Mouse (Mus musculus) thymus, postnatal 0 days (tissue): ENCODE results near the gene Slc30a3. TPM values are rescaled to one million over a fixed set of nuclear protein-coding genes. Genes with fewer than 3 reads are reported as not detected.
"Not testable (repeated sequence)": the region's sequence is repeated elsewhere in the genome, so short reads cannot be mapped to it uniquely, and the experiment has no call there.

ENCODE experiments used
- DNase-seq: peaks from one replicate; pipeline ENCODE4 v3.0.0-alpha.2; 2015; ENCODE audit warnings: low spot score
- polyA plus RNA-seq: library from polyadenylated mRNA; unstranded; fragments of >200 nt; fragmentation: Nextera tagmentation; extraction: Ambion mirVana; gene quantifications from 2 replicates; pipeline ENCODE4 v1.2.1, GENCODE M21; 2015

Gene Slc30a3
- polyA plus RNA-seq, 1 experiment from 2014 or later: 0.07 TPM

DNA sequence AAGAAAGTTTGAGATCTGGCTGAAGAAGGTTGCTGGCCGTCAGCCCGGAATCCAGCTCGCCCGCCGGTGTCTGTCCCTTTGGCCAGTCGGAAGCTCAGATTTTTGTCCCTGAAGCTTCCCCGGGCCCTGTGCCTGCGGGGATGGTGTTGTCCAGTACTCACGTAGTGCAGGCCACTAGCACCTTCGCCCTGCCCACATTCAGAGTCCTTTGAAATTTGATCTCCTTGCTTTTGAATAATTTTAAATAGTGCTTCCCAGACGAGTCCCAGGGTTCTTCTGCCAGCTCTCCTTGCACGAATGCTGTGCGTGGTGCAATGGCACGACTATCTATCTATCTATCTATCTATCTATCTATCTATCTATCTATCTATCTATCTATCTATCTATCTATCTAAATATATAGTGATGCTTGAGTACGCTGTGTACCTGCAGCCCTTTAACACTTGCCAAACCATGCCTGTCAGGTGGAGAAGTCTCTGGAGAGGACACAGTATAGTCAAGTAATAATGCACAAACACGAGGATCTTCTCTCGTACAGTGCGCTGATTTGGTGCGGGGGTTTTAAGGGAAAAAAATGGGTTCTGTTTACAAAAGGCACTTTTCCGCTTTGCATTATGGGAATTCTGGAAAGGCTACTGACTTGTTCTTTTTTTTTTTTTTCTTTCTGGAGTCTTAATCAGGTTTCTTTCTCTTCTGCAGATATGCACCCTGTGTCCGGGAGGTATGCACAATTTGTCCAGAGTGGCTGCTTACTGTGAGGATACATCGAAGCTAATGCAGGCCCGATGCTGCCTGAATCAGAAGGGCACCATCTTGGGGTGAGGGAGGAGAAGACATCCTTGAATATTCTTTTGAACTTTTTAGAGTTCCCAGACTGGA lies 59.0 kb downstream of the Slc30a3 start, which contains the start of gene Slc5a6:
Slc5a6 (minus strand) TSS at position 162 of the 879 bp plus-strand sequence.
- DNase-seq: peak; percentile 65

DNA sequence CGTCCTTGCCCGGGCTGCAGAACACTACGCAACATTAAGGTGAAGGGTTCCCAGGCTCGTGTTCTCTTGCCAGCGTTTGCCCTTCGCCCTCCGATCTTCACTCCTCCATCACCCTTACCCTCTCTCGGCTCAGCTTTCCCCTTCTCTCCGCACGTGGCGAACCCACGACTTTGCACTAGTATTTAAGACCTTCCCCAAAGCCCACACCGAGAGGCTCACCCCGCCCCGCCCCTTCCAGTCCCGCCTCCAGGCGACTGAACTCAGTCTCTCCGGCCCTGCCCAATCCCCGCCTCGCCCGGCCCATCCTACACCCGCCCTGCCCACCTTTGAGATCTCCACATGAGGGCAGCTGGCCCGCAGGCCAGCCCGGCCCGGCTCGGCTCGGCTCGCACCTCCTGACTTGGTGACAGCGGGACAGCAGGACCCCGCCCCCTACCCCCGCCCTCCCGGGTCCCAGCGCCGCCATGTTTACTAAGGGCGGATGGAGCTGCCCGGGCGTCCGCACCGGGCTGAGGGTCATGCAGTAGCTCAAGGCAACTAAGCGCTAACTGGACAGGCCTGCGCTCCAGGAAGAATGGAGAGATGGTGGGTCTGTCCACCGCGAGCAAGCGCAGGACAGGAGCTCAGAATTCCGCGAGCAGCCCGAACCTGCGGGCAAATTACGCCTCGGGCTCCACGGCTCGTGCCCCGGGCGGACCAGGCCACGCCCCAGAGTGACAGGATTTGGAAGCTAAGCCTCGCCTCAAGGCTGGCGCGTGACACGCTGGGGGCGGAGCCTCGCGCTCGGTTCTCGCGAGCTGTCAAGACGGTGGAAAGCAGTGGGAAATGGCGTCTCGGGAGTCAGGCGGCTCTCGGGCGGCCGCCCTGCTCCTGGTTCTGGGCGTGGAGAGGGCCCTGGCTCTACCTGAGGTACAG lies 59.9 kb downstream of the Slc30a3 start, which contains the start of gene Atraid:
Atraid (plus strand) TSS at position 465 of the 915 bp plus-strand sequence.
- peak; percentile 99 for DNase-seq

DNA sequence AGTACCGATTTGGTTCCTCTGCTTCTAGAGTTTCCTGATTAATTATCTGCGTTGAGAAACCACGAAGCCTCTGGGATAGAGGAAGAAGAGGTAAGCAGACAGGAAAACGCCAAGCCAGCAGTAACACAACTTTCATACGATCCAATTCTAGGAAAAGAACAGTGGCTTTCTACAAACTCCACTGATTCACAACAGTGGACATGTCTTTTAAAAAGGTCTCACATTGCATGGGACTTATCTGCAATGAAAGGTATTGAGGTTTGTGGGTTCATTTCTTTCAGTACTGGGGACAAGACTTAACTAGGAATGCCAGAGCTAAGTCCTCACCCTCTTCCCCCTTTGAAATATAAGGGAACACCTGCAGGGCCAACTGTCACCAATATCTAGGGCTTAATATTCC lies 61.0 kb downstream of the Slc30a3 start:
- no peak for DNase-seq

DNA sequence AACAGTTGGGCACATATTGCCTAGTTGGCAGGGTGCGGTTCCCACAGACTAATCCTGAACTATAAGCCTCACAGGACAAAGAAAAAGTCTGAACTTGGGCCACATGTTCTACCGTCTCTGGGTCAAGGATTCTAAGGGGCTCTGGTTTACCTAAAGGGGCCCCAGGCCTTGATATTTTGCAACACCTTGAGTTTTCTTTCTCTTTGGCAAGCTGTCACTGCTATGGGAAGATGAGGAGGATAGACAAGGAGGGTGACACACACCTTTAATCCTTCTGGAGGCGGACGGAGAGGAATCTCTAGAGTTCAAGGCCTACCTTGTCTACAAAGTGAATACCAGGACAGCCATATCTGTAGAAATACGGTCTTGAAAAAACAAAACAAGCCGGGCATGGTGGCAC lies 61.6 kb downstream of the Slc30a3 start:
- no peak for DNase-seq

DNA sequence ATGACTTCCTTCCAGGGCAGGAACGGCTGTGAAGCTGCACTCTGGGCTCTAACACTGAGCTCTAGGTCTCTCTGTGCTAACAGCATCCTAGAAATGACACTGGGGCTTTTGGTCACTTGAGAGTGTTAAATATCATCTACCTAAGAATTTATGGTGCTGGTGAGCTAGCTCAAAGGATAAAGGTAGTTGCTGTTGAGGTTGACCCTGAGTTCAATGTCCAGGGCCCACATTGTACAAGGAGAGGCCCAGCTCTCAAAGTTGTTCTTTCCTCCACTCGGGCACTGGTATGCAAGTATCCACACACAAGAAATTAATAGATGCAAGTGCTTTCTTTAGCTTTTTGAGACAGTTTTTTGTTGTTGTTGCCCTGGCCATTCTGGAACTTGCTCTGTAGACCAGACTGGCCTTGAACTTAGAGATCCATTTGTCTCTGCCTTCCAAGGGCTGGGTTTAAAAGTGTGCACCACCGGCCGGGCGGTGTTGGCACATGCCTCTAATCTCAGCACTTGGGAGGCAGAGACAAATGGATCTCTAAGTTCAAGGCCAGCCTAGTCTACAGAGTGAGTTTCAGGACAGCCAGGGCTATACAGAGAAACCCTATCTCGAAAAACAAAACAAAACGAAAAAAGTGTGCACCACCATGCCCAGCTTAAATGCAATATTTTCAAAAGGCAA lies 69.7 kb downstream of the Slc30a3 start:
- no peak for DNase-seq

DNA sequence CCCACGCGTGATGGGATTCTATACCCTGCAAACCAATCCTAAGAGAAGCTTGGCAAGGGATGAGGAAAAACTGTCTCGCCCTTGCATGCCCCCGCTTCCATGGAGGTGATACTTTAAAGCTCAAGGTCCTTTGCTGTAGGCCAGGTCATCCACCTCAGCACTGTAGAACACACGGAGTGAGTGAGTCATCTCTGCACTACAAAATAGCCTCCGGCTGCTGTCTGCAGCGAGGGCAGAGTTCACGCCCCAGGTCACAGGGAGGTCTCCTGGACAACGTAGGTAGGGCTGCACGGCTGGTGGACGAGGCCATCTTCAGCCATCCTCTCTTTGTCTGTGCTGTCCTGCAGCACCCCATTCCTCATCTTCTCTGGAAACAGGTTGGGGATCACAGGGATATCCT lies 71.5 kb downstream of the Slc30a3 start:
- not testable (repeated sequence) for DNase-seq

Other genes starting within 250 kb of the Slc30a3 start
- 41.7 TPM in 2 replicates for gene Tmem214, start 240.2 kb downstream of the Slc30a3 start, polyA plus RNA-seq
- gene Agbl5, start 219.5 kb downstream of the Slc30a3 start, polyA plus RNA-seq: 13.3 and 15.9 TPM in 2 replicates
- 396 and 461 TPM in 2 replicates for gene Ost4, start 200.4 kb downstream of the Slc30a3 start, polyA plus RNA-seq
- 47.0 and 47.5 TPM in 2 replicates for gene Emilin1, start 194.8 kb downstream of the Slc30a3 start, polyA plus RNA-seq
- gene Khk, start 186.8 kb downstream of the Slc30a3 start, polyA plus RNA-seq: 31.7 and 32.5 TPM in 2 replicates
- gene Cgref1, start 162.6 kb downstream of the Slc30a3 start, polyA plus RNA-seq: 0.70 and 0.71 TPM in 2 replicates
- 141 and 156 TPM in 2 replicates for gene Preb, start 147.9 kb downstream of the Slc30a3 start, polyA plus RNA-seq
- 0.03 and 0.04 TPM in 2 replicates for gene Tcf23, start 139.6 kb downstream of the Slc30a3 start, polyA plus RNA-seq
- gene Atraid, start 59.9 kb downstream of the Slc30a3 start, polyA plus RNA-seq: 123 and 132 TPM in 2 replicates
- 7.0 and 8.7 TPM in 2 replicates for gene Slc5a6, start 59.3 kb downstream of the Slc30a3 start, polyA plus RNA-seq
- 15.3 and 16.8 TPM in 2 replicates for gene Cad, start 53.5 kb downstream of the Slc30a3 start, polyA plus RNA-seq
- not detected in 2 replicates for gene Dnajc5g, start 2.0 kb downstream of the Slc30a3 start, polyA plus RNA-seq
- gene Trim54, start 8.5 kb upstream of the Slc30a3 start, polyA plus RNA-seq: 0.14 and 0.16 TPM in 2 replicates
- not detected in 2 replicates for gene Ucn, start 30.6 kb upstream of the Slc30a3 start, polyA plus RNA-seq
- gene Mpv17, start 46.0 kb upstream of the Slc30a3 start, polyA plus RNA-seq: 17.1 and 21.9 TPM in 2 replicates
- gene Gm29609, start 71.7 kb upstream of the Slc30a3 start, polyA plus RNA-seq: 0.57 and 0.88 TPM in 2 replicates
- gene Gtf3c2, start 71.9 kb upstream of the Slc30a3 start, polyA plus RNA-seq: 46.1 and 47.2 TPM in 2 replicates
- 126 and 144 TPM in 2 replicates for gene Snx17, start 85.0 kb upstream of the Slc30a3 start, polyA plus RNA-seq
- 73.6 and 80.4 TPM in 2 replicates for gene Eif2b4, start 85.2 kb upstream of the Slc30a3 start, polyA plus RNA-seq
- gene Zfp513, start 94.1 kb upstream of the Slc30a3 start, polyA plus RNA-seq: 7.0 TPM in 2 replicates
- 131 and 140 TPM in 2 replicates for gene Ppm1g, start 112.5 kb upstream of the Slc30a3 start, polyA plus RNA-seq
- gene Nrbp1, start 132.6 kb upstream of the Slc30a3 start, polyA plus RNA-seq: 109 and 116 TPM in 2 replicates
- 0.64 and 0.67 TPM in 2 replicates for gene Gm9970, start 133.0 kb upstream of the Slc30a3 start, polyA plus RNA-seq
- gene Krtcap3, start 143.5 kb upstream of the Slc30a3 start, polyA plus RNA-seq: 21.8 and 23.9 TPM in 2 replicates
- gene Ift172, start 182.9 kb upstream of the Slc30a3 start, polyA plus RNA-seq: 10.6 and 12.9 TPM in 2 replicates
- 2.0 and 2.5 TPM in 2 replicates for gene Fndc4, start 187.8 kb upstream of the Slc30a3 start, polyA plus RNA-seq
- gene Gckr, start 189.2 kb upstream of the Slc30a3 start, polyA plus RNA-seq: 0.04 and 0.06 TPM in 2 replicates